Mouse (Mus musculus) embryonic facial prominence, embryonic 11.5 days (tissue): ENCODE measurements at regions not wholly inside any gene's neighbourhood (a gene's known extent, or its start where the extent isn't known, plus 50 kb on each side); places are given as distances from the start of the nearest gene placed in this dataset.

Experiments used
- ATAC-seq: fragments of 200-750 bp; cut with Nextera tagmentation; replicated peaks from 2 replicates; pipeline ENCODE4 v1.8.0; 2017; ENCODE audit warnings: low read depth; ENCODE audit not compliant: insufficient number of reproducible peaks, low FRiP score, low TSS enrichment
- DNase-seq: peaks from one replicate; pipeline ENCODE4 v3.0.0-alpha.2; 2015; ENCODE audit warnings: low spot score
- H3K27ac ChIP-seq: fragments of 300-500 bp; sonication (generic); replicated peaks from 2 replicates; pipeline ENCODE4 v1.5.1; 2014; ENCODE audit warnings: mild to moderate bottlenecking, low read depth, low read length, control low read depth
- H3K27me3 ChIP-seq: fragments of 300-500 bp; sonication (generic); 2 replicates; pipeline ENCODE4 v1.6.1; 2014; ENCODE audit warnings: mild to moderate bottlenecking, low read length, moderate library complexity, mixed read lengths; ENCODE audit not compliant: control insufficient read depth, insufficient read depth
- H3K36me3 ChIP-seq: fragments of 300-500 bp; sonication (generic); replicated peaks from 2 replicates; pipeline ENCODE4 v1.6.1; 2014; ENCODE audit warnings: low read depth, mild to moderate bottlenecking, low read length, moderate library complexity, mixed read lengths; ENCODE audit not compliant: control insufficient read depth, insufficient read depth
- H3K4me1 ChIP-seq: fragments of 300-500 bp; sonication (generic); 2 replicates; pipeline ENCODE4 v1.6.1; 2014; ENCODE audit warnings: low read length, mixed read lengths; ENCODE audit not compliant: control insufficient read depth, insufficient read depth
- H3K4me2 ChIP-seq: fragments of 300-500 bp; sonication (generic); 2 replicates; pipeline ENCODE4 v1.6.1; 2014; ENCODE audit warnings: low read depth, mild to moderate bottlenecking, control low read depth, low read length, moderate library complexity
- H3K4me3 ChIP-seq: fragments of 300-500 bp; sonication (generic); 2 replicates; pipeline ENCODE4 v1.5.1; 2014; ENCODE audit warnings: low read depth, low read length, control low read depth
- H3K9ac ChIP-seq: fragments of 300-500 bp; sonication (generic); replicated peaks from 2 replicates; pipeline ENCODE4 v1.6.1; 2014; ENCODE audit warnings: mild to moderate bottlenecking, control low read depth, low read length
- H3K9me3 ChIP-seq: fragments of 300-500 bp; sonication (generic); replicated peaks from 2 replicates; pipeline ENCODE4 v1.6.1; 2016; ENCODE audit warnings: mild to moderate bottlenecking, low read length, inconsistent platforms, mixed read lengths; ENCODE audit not compliant: control insufficient read depth
- WGBS: fragments of 180-500 bp; shearing (Covaris S2); extraction: QIAGEN DNeasy Blood & Tissue Kit; methylation state at CpG from one replicate; pipeline ENCODE4 v1.1.7; 2014; 5-methylcytosine and 5-hydroxymethylcytosine counted together

- no peak overlapping the region for H3K9ac ChIP-seq
- DNase-seq (no peak), ATAC-seq (no peak)
- H3K4me3 ChIP-seq, result no peak overlapping the region
- no peaks in the 10 kb centered on the region for H3K4me1 ChIP-seq
- no peaks in the 10 kb centered on the region for H3K27me3 ChIP-seq
- H3K36me3 ChIP-seq, result no peaks in the 10 kb centered on the region
- H3K4me2 ChIP-seq, result no peak overlapping the region
- H3K9me3 ChIP-seq, result no peaks in the 10 kb centered on the region
- H3K27ac ChIP-seq, result no peak overlapping the region
- WGBS, result 70% methylated on average over 3 of the region's 3 CpGs
Observed at GRCm38 (mm10) chr16:62469286-62469685, 317.3 kb downstream of the Nsun3 start.

DNA sequence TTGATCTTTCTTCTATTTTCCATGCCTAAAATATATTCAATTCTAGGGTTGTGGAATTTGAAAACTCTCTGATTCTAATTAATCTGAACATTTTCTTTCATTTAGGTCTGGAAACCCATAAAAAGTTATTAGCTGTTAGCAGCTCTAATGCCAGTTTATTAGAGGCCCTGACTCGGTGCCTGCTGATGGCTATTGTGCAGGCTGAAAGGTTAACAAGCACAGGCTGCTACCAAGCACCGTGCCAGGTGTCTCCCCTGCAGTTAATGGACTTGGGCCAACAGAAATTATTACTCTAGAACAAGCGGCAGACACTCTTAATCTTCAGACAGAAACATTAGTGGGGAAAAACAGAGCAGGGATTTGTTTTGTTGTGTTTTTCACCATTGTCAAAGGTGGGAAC, 317.8 kb downstream of the Nsun3 start:
- H3K4me1 ChIP-seq, result no peaks in the 10 kb centered on the region
- ATAC-seq, result no peak
- no peaks in the 10 kb centered on the region for H3K9me3 ChIP-seq
- H3K4me3 ChIP-seq, result no peak overlapping the region
- 46% methylated on average over 3 of the region's 3 CpGs for WGBS
- H3K27ac ChIP-seq, result no peak overlapping the region
- DNase-seq, result no peak
- no peak overlapping the region for H3K4me2 ChIP-seq
- no peak overlapping the region for H3K9ac ChIP-seq
- H3K36me3 ChIP-seq, result no peaks in the 10 kb centered on the region
- H3K27me3 ChIP-seq, result no peaks in the 10 kb centered on the region

DNA sequence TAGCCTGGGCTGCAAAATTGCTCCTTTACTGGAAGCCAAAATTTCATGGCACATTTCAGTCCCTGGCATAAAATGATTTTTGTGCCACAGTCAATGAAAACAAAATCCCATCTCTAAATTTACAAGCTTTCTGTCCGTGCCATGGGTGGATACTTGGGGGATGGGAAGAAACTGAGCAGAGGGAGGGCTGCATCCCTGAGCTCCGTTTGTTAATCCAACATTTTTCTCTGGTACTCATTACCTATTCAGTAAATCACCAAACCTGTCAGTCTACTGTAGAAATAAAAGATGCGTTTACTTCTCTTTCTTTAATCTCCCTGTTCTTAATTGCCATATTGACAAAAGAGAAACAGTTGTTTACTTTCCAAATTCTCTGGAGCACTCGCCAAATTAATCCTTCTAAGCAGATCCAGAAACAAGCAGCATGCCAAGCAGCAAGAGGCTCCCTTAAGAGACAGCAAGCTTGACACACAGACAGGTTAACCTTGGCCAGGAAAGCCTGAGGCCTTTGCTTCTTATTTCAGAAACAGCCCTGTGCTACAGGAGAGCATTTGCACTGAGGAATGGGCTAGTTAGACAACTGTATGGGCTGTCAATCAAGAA, 326.6 kb downstream of the Nsun3 start:
- H3K4me1 ChIP-seq, result no peaks in the 10 kb centered on the region
- no peaks in the 10 kb centered on the region for H3K9me3 ChIP-seq
- H3K4me2 ChIP-seq, result no peak overlapping the region
- no peak for DNase-seq
- H3K4me3 ChIP-seq, result no peak overlapping the region
- no peak for ATAC-seq
- no peaks in the 10 kb centered on the region for H3K27me3 ChIP-seq
- H3K36me3 ChIP-seq, result no peaks in the 10 kb centered on the region
- no peak overlapping the region for H3K27ac ChIP-seq
- WGBS, result 34% methylated on average over 4 of the region's 4 CpGs
- no peak overlapping the region for H3K9ac ChIP-seq

GRCm38 (mm10) chr16:62449735-62450134, 336.9 kb downstream of the Nsun3 start:
- no peak for ATAC-seq
- Histone ChIP-seq H3K4me1 (no peaks in the 10 kb centered on the region), H3K27me3 (no peaks in the 10 kb centered on the region), H3K4me2 (no peak overlapping the region), H3K4me3 (no peak overlapping the region), H3K27ac (no peak overlapping the region), H3K36me3 (no peaks in the 10 kb centered on the region), H3K9ac (no peak overlapping the region), H3K9me3 (no peaks in the 10 kb centered on the region)
- DNase-seq, result no peak
- 89% methylated on average over 3 of the region's 3 CpGs for WGBS

- no peak for ATAC-seq
- Histone ChIP-seq H3K4me1 (no peaks in the 10 kb centered on the region), H3K9me3 (no peaks in the 10 kb centered on the region), H3K27me3 (no peaks in the 10 kb centered on the region), H3K4me2 (no peak overlapping the region), H3K4me3 (no peak overlapping the region), H3K36me3 (no peaks in the 10 kb centered on the region), H3K9ac (no peak overlapping the region), H3K27ac (no peak overlapping the region)
- DNase-seq, result no peak
- 65% methylated on average over 3 of the region's 3 CpGs for WGBS
Observed at GRCm38 (mm10) chr16:62447380-62447779, 339.2 kb downstream of the Nsun3 start.

- WGBS, result 77% methylated on average over 4 of the region's 4 CpGs
- no peak for ATAC-seq
- no peak overlapping the region for H3K4me3 ChIP-seq
Observed at GRCm38 (mm10) chr16:62441197-62441596, 345.4 kb downstream of the Nsun3 start.

GRCm38 (mm10) chr16:62433125-62433524, 353.5 kb downstream of the Nsun3 start:
- Histone ChIP-seq H3K9me3 (no peaks in the 10 kb centered on the region), H3K4me2 (no peak overlapping the region), H3K9ac (no peak overlapping the region), H3K27ac (no peak overlapping the region), H3K36me3 (no peaks in the 10 kb centered on the region), H3K4me3 (no peak overlapping the region), H3K4me1 (no peaks in the 10 kb centered on the region), H3K27me3 (no peaks in the 10 kb centered on the region)
- 84% methylated on average over 2 of the region's 2 CpGs for WGBS
- DNase-seq, result no peak
- ATAC-seq, result no peak

More at GRCm38 (mm10) chr16:62441197-62441596, 345.4 kb downstream of the Nsun3 start:
- Histone ChIP-seq H3K36me3 (no peaks in the 10 kb centered on the region), H3K27ac (no peak overlapping the region), H3K4me2 (no peak overlapping the region), H3K9ac (no peak overlapping the region), H3K9me3 (no peaks in the 10 kb centered on the region), H3K27me3 (no peaks in the 10 kb centered on the region), H3K4me1 (no peaks in the 10 kb centered on the region)
- DNase-seq, result no peak

- Histone ChIP-seq H3K4me2 (no peak overlapping the region), H3K9me3 (no peaks in the 10 kb centered on the region), H3K36me3 (no peaks in the 10 kb centered on the region), H3K4me1 (no peaks in the 10 kb centered on the region), H3K27ac (no peak overlapping the region), H3K27me3 (no peaks in the 10 kb centered on the region), H3K4me3 (no peak overlapping the region), H3K9ac (no peak overlapping the region)
- no peak for ATAC-seq
- WGBS, result 39% methylated on average over 1 of the region's 1 CpGs
- DNase-seq, result peak; percentile 57
Observed at GRCm38 (mm10) chr16:62414485-62414884, 372.1 kb downstream of the Nsun3 start.
